Mouse (Mus musculus) hindbrain, postnatal 0 days (tissue): ENCODE measurements around the gene Vav2. TPM values are rescaled to one million over a fixed set of nuclear protein-coding genes. Genes with fewer than 3 reads are reported as not detected.
A peak's percentile ranks its signal among the peaks of the same experiment; 100 is the strongest.

Experiments
- ATAC-seq: fragments of 200-750 bp; cut with Nextera tagmentation; 2 replicates; pipeline ENCODE4 v1.8.0; 2017; ENCODE audit warnings: mild to moderate bottlenecking, moderate TSS enrichment, moderate library complexity
- DNase-seq: peaks from one replicate; pipeline ENCODE4 v3.0.0-alpha.2; 2015; ENCODE audit warnings: low spot score
- H3K27ac ChIP-seq: fragments of 300-500 bp; sonication (generic); 2 replicates; pipeline ENCODE4 v1.5.1; 2014; ENCODE audit warnings: mild to moderate bottlenecking
- H3K27me3 ChIP-seq: fragments of 300-500 bp; sonication (generic); 2 replicates; pipeline ENCODE4 v1.6.1; 2014; ENCODE audit warnings: low read length, mixed read lengths; ENCODE audit not compliant: insufficient read depth
- H3K36me3 ChIP-seq: fragments of 300-500 bp; sonication (generic); 2 replicates; pipeline ENCODE4 v1.6.1; 2014; ENCODE audit warnings: low read length, mixed read lengths; ENCODE audit not compliant: insufficient read depth
- H3K4me1 ChIP-seq: fragments of 300-500 bp; sonication (generic); 2 replicates; pipeline ENCODE4 v1.6.1; 2014; ENCODE audit warnings: antibody characterized with exemption, low read length, mixed read lengths; ENCODE audit not compliant: insufficient read depth
- H3K4me2 ChIP-seq: fragments of 300-500 bp; sonication (generic); 2 replicates; pipeline ENCODE4 v1.6.1; 2014; ENCODE audit warnings: low read depth, mild to moderate bottlenecking, low read length, moderate library complexity, mixed read lengths
- H3K4me3 ChIP-seq: fragments of 300-500 bp; sonication (generic); 2 replicates; pipeline ENCODE4 v1.5.1; 2014; ENCODE audit warnings: low read length
- H3K9ac ChIP-seq: fragments of 300-500 bp; sonication (generic); replicated peaks from 2 replicates; pipeline ENCODE4 v1.6.1; 2014; ENCODE audit warnings: mild to moderate bottlenecking, low read length, moderate library complexity, mixed read lengths
- H3K9me3 ChIP-seq: fragments of 300-500 bp; sonication (generic); 2 replicates; pipeline ENCODE4 v1.6.1; 2016; ENCODE audit warnings: low read length, mixed read lengths
- CTCF ChIP-seq: IDR thresholded peaks from 2 replicates; pipeline ENCODE4 v1.5.1; 2016; ENCODE audit warnings: antibody characterized with exemption, control low read depth, low read depth
- WGBS: fragments of 180-500 bp; shearing (Covaris S2); extraction: QIAGEN DNeasy Blood & Tissue Kit; methylation state at CpG from one replicate; pipeline ENCODE4 v1.1.7; 2014; 5-methylcytosine and 5-hydroxymethylcytosine counted together
- polyA plus RNA-seq: library from polyadenylated mRNA; unstranded; fragments of >200 nt; fragmentation: Nextera tagmentation; extraction: Ambion mirVana; gene quantifications from 2 replicates; pipeline ENCODE4 v1.2.1, GENCODE M21; 2015
- total RNA-seq: library from RNA; depleted of rRNA; stranded (reverse); fragments of >200 nt; gene quantifications from 2 replicates; pipeline ENCODE4 v1.2.3, GENCODE M21; 2014

Gene Vav2
- total and polyA plus RNA-seq, 2 experiments from 2014 or later = 8.2 to 44.9 TPM

DNA sequence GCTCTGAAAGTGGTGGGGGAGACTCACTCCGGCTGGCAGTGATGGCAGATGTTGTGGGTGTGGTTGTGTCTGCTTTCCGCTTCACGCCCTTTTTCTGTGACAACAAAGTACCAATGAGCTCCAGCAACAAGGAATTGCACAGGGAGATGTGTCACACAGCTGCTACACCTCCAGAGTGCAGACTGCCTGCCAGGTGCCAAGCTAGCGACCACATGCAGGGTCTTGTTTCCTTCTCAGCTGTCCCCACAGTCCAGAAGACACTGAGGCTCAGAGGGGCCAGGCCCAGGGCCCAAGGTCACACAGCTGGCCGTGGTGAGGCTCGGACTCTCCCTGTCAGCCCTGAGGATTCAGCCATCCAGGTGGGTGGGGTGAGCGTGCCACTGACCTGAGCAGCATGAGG lies 32.9 kb upstream of the Vav2 start:
- Histone ChIP-seq H3K27ac (no peak overlapping the region), H3K4me1 (no peaks in the 10 kb centered on the region), H3K36me3 (peaks cover 83% of the 10 kb centered on the region), H3K4me2 (no peak overlapping the region), H3K27me3 (no peaks in the 10 kb centered on the region), H3K9ac (no peak overlapping the region), H3K9me3 (no peaks in the 10 kb centered on the region), H3K4me3 (no peak overlapping the region)
- 80% methylated on average over 7 of the region's 7 CpGs for WGBS
- ATAC-seq = no peak
- DNase-seq = no peak
- no peak for TF ChIP-seq CTCF

DNA sequence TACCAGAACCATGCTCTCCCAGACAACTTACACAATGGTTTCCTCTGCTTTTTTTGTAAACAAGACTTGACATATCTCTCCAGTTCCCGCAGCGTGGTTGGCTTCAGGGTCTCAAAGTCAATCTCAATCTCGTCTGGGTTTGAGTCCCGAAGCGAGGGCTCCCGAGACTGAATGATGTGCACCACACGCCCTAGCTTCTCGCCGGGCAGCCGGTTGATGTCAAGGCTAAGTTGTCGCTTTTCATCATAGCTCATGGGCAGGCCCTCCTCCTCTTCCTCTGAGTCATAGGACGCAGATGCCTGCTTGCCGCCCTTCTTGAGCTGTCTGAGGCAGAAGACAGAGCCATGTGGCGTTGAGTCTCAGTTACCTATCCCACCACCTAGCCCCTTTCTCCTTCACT lies 23.4 kb upstream of the Vav2 start:
- DNase-seq (no peak), ATAC-seq (no peak)
- H3K27ac ChIP-seq = no peak overlapping the region
- WGBS = 93% methylated on average over 14 of the region's 14 CpGs
- no peak overlapping the region for H3K9ac ChIP-seq
- H3K27me3 ChIP-seq = no peaks in the 10 kb centered on the region
- no peaks in the 10 kb centered on the region for H3K4me1 ChIP-seq
- no peak overlapping the region for H3K4me2 ChIP-seq
- no peak overlapping the region for H3K4me3 ChIP-seq
- H3K9me3 ChIP-seq = no peaks in the 10 kb centered on the region
- TF ChIP-seq CTCF = no peak
- H3K36me3 ChIP-seq = peaks cover 76% of the 10 kb centered on the region

DNA sequence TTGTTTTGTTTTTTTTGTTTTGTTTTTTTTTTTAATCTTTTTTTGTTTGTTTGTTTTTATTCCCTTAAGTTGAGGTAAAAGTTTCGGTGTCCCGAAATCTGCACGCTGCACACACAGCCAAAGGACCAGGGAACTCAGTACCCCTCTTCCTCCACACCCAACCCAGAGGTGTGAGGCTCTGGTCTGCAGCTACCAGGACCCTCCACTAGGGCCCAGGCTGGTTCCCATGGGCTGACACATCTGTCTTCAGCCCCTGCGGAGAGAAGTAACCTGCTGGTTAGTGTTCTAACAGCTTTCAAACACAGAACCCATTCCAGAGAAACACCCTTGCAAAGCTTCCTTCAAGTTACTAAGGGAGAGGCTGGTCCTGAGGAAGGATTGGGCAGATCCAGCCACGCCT lies 20.9 kb upstream of the Vav2 start:
- no peak overlapping the region for H3K9ac ChIP-seq
- 84% methylated on average over 5 of the region's 5 CpGs for WGBS
- H3K4me1 ChIP-seq = peaks cover 12% of the 10 kb centered on the region; the same call in 1 of the 2 replicates
- H3K36me3 ChIP-seq = peaks cover 59% of the 10 kb centered on the region
- no peak overlapping the region for H3K4me3 ChIP-seq
- TF ChIP-seq CTCF = peak; percentile 42; the same call in 1 of the 2 replicates
- DNase-seq (no peak), ATAC-seq (no peak)
- no peak overlapping the region for H3K27ac ChIP-seq
- no peaks in the 10 kb centered on the region for H3K27me3 ChIP-seq
- no peak overlapping the region for H3K4me2 ChIP-seq
- H3K9me3 ChIP-seq = no peaks in the 10 kb centered on the region

DNA sequence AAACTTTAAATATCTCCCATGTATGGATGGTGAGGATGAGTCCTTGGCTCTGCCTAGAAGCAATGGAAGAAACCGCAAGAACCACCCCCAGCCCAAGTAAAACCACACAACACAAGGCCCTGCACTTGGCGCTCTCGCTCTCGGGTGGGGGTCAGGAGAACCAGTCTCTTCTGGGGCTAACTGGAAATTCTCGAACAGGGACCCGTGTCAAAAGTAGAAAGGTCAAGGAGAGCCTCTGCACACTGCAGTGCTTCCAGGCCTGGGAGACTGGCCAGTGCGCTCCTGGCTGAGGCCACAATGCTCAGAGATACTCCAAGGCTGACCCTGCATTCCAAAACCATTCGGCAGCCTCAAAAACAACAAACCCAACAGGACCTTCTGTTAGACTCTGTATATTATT lies 20.0 kb upstream of the Vav2 start:
- Histone ChIP-seq H3K36me3 (peaks cover 50% of the 10 kb centered on the region), H3K4me3 (no peak overlapping the region), H3K4me1 (peaks cover 14% of the 10 kb centered on the region; the same call in 1 of the 2 replicates), H3K27me3 (no peaks in the 10 kb centered on the region), H3K9me3 (no peaks in the 10 kb centered on the region), H3K4me2 (no peak overlapping the region), H3K27ac (no peak overlapping the region), H3K9ac (no peak overlapping the region)
- WGBS = 88% methylated on average over 8 of the region's 8 CpGs
- ATAC-seq (no peak), DNase-seq (no peak)
- TF ChIP-seq CTCF = no peak

DNA sequence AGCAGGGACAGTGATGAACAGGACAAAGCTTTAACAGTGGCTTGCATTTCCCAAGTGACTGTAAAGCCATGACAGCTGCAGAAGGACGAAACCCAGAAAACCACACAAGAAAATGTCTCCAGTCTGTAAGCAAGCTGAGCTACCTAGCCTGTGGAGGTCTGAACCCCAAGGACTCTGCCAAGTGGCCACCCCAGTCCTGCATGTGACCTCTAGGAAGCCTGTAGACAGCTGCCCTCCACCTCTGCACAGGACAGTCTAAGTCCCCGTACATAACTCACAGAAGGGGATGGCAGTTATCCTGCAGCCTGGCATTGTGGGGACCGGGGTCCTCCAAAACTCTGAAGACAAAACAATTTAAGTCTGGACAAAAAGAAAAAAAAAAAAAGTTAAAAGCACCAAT lies 19.1 kb upstream of the Vav2 start:
- H3K9me3 ChIP-seq = no peaks in the 10 kb centered on the region
- H3K36me3 ChIP-seq = peaks cover 44% of the 10 kb centered on the region
- 89% methylated on average over 3 of the region's 3 CpGs for WGBS
- peaks cover 14% of the 10 kb centered on the region; the same call in 1 of the 2 replicates for H3K4me1 ChIP-seq
- no peak overlapping the region for H3K27ac ChIP-seq
- DNase-seq = no peak
- H3K9ac ChIP-seq = no peak overlapping the region
- no peak overlapping the region for H3K4me3 ChIP-seq
- no peaks in the 10 kb centered on the region for H3K27me3 ChIP-seq
- no peak for TF ChIP-seq CTCF
- no peak for ATAC-seq
- H3K4me2 ChIP-seq = no peak overlapping the region

DNA sequence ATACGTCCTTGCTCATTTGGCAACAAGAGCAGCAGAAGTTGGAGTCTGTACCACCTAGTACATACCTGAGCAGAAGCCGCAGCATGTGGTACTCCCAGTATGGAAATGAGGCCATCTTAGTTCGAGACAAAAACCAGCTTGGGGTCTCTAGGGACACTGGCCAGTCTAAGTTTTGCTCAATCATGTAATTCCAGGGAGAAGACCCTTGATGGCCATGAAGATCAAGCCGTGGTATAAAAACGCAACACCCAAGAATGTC lies 16.5 kb upstream of the Vav2 start:
- DNase-seq = no peak
- TF ChIP-seq CTCF = no peak
- Histone ChIP-seq H3K9me3 (no peaks in the 10 kb centered on the region), H3K4me3 (peak overlapping the region; percentile 69), H3K27me3 (no peaks in the 10 kb centered on the region), H3K36me3 (peaks cover 20% of the 10 kb centered on the region), H3K9ac (0 out of 2 replicates have a peak overlapping the region, but pooled peaks have one; percentile 80), H3K4me1 (peaks cover 14% of the 10 kb centered on the region; the same call in 1 of the 2 replicates), H3K4me2 (peak overlapping the region; percentile 81), H3K27ac (no peak overlapping the region)
- WGBS = 71% methylated on average over 5 of the region's 5 CpGs
- no peak for ATAC-seq

DNA sequence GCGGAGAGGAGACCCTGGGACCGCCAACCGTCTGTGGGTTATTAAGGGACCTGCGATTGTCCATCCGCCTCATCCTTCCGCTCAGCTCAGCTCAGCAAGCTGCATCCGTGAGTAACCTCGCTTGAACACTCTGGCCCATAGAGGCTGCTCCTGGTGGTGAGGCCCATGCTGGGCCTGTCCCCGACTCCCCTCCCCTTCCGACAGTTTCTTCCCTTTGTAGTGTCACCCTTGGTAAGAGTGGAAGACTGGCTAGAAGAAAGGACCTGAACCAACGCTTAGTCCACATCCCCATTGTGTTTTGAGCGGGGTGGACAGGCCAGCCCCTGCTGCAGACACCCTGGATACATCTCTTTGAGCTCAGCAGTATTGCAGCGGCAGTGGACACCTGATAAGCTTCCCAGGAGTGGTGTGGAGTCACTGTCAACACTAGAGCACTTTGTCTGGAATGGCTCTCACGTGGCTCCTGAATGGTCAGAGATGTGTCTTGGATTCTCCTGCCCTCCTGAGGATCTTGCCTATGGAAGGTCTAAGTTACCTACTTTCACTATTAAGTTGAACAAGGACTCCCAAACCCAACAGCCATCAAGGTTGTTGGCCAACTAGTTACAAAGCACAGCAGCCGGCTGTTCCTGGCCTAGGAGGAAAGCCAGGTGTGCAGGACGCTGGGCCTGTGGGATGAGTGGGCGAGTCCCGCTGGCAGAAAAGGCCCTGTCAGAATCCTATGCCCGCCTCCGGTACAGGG lies 16.0 kb upstream of the Vav2 start:
- no peak for DNase-seq
- H3K4me2 ChIP-seq = peak overlapping the region; percentile 81
- H3K36me3 ChIP-seq = peaks cover 15% of the 10 kb centered on the region
- H3K4me3 ChIP-seq = peak overlapping the region; percentile 69
- 32% methylated on average over 20 of the region's 20 CpGs for WGBS
- H3K27ac ChIP-seq = peak overlapping the region; percentile 82
- 0 out of 2 replicates have a peak, but pooled peaks have one; percentile 4 for TF ChIP-seq CTCF
- ATAC-seq = peak; percentile 52
- no peaks in the 10 kb centered on the region for H3K9me3 ChIP-seq
- peaks cover 14% of the 10 kb centered on the region; the same call in 1 of the 2 replicates for H3K4me1 ChIP-seq
- peak overlapping the region; percentile 80 for H3K9ac ChIP-seq
- H3K27me3 ChIP-seq = no peaks in the 10 kb centered on the region
